Mouse (Mus musculus): ENCODE results near the gene Ranbp2. TPM values are rescaled to one million over a fixed set of nuclear protein-coding genes. Genes with fewer than 3 reads are reported as not detected.
"Not testable (repeated sequence)": the region's sequence is repeated elsewhere in the genome, so short reads cannot be mapped to it uniquely, and the experiment has no call there.

Ranbp2 gene
- polyA plus RNA-seq, 1 experiment, result 82.6 TPM

GRCm38 (mm10) chr10:58532177-58532576 is 85.5 kb downstream of the Ranbp2 start:
- H3K27ac ChIP-seq (ENCODE audit: insufficient read depth, low read depth, low read length), result no peak overlapping the region
- H3K4me1 ChIP-seq (ENCODE audit: control insufficient read depth, insufficient read depth, low read length), result no peaks in the 10 kb centered on the region
- no peak overlapping the region for H3K4me3 ChIP-seq (ENCODE audit: insufficient read depth, low read depth, low read length)
- TF ChIP-seq POLR2A (IDR thresholded peaks at IDR 0.05; ENCODE audit: insufficient read depth, low read depth, low read length), result no peak
- TF ChIP-seq CTCF (IDR thresholded peaks at IDR 0.05; ENCODE audit: insufficient read depth, low read depth, low read length), result no peak
- WGBS, result 98% methylated on average over 2 of the region's 2 CpGs

- 93% methylated on average over 5 of the region's 5 CpGs for WGBS
- not testable (repeated sequence) for H3K4me1 ChIP-seq (ENCODE audit: control insufficient read depth, insufficient read depth, low read length); H3K4me3 ChIP-seq (ENCODE audit: insufficient read depth, low read depth, low read length); H3K27ac ChIP-seq (ENCODE audit: insufficient read depth, low read depth, low read length)
These were observed 89.6 kb downstream of the Ranbp2 start for GRCm38 (mm10) chr10:58536276-58536675.

- TF ChIP-seq POLR2A (IDR thresholded peaks at IDR 0.05; ENCODE audit: insufficient read depth, low read depth, low read length) (no peak), CTCF (IDR thresholded peaks at IDR 0.05; ENCODE audit: insufficient read depth, low read depth, low read length) (no peak)
- WGBS, result 72% methylated on average over 13 of the region's 13 CpGs
- H3K4me3 ChIP-seq (ENCODE audit: insufficient read depth, low read depth, low read length), result no peak overlapping the region
- H3K27ac ChIP-seq (ENCODE audit: insufficient read depth, low read depth, low read length), result no peak overlapping the region
- H3K4me1 ChIP-seq (ENCODE audit: control insufficient read depth, insufficient read depth, low read length), result no peaks in the 10 kb centered on the region
These were observed 93.9 kb downstream of the Ranbp2 start for GRCm38 (mm10) chr10:58540613-58541012.

Other genes with a start within 250 kb of the Ranbp2 start
- gene AW822073, start 222.0 kb upstream of the Ranbp2 start, polyA plus RNA-seq (2012; ENCODE audit: insufficient read depth, insufficient read length, low replicate concordance, missing spikeins), result not detected in 2 replicates
- not detected in 2 replicates for gene Duxf3, start 214.2 kb upstream of the Ranbp2 start, polyA plus RNA-seq (2012; ENCODE audit: insufficient read depth, insufficient read length, low replicate concordance, missing spikeins)
- gene Gm4981, start 210.2 kb upstream of the Ranbp2 start, polyA plus RNA-seq (2012; ENCODE audit: insufficient read depth, insufficient read length, low replicate concordance, missing spikeins), result not detected in 2 replicates
- not detected in 2 replicates for gene Gcc2, start 191.4 kb upstream of the Ranbp2 start, polyA plus RNA-seq (2012; ENCODE audit: insufficient read depth, insufficient read length, low replicate concordance, missing spikeins)
- gene Lims1, start 123.5 kb upstream of the Ranbp2 start, polyA plus RNA-seq (2012; ENCODE audit: insufficient read depth, insufficient read length, low replicate concordance, missing spikeins), result not detected in 2 replicates
- not detected in 2 replicates for gene Ccdc138, start 51.0 kb downstream of the Ranbp2 start, polyA plus RNA-seq (2012; ENCODE audit: insufficient read depth, insufficient read length, low replicate concordance, missing spikeins)
- gene Edar, start 228.7 kb downstream of the Ranbp2 start, polyA plus RNA-seq (2012; ENCODE audit: insufficient read depth, insufficient read length, low replicate concordance, missing spikeins), result not detected in 2 replicates